Mouse (Mus musculus) heart, postnatal 4 days (tissue): ENCODE data around the gene Gabrr2. TPM values are rescaled to one million over a fixed set of nuclear protein-coding genes. Genes with fewer than 3 reads are reported as not detected.
"Not testable (repeated sequence)": the region's sequence is repeated elsewhere in the genome, so short reads cannot be mapped to it uniquely, and the experiment has no call there.

Experiments used
- DNase-seq: peaks from one replicate; pipeline ENCODE4 v3.0.0; 2021
- total RNA-seq, 2 experiments: library from RNA; stranded (reverse); gene quantifications; 2 replicates each; pipeline ENCODE4 v1.2.3; 2021

Gabrr2 gene
- total RNA-seq, 2 experiments from 2014 or later, result not detected

GRCm38 (mm10) chr4:33070326-33070725, 7.5 kb downstream of the Gabrr2 start:
- no peak for DNase-seq

- no peak for DNase-seq
Measured at GRCm38 (mm10) chr4:33071337-33071736, 8.5 kb downstream of the Gabrr2 start.

GRCm38 (mm10) chr4:33072526-33073161, 9.8 kb downstream of the Gabrr2 start:
- no peak for DNase-seq

- DNase-seq, result no peak
Measured at GRCm38 (mm10) chr4:33074406-33074805, 11.6 kb downstream of the Gabrr2 start.

GRCm38 (mm10) chr4:33074851-33075250, 12.1 kb downstream of the Gabrr2 start:
- no peak for DNase-seq

- DNase-seq, result no peak
Measured at GRCm38 (mm10) chr4:33075776-33076524, 13.2 kb downstream of the Gabrr2 start.

GRCm38 (mm10) chr4:33077161-33077560, 14.4 kb downstream of the Gabrr2 start:
- DNase-seq, result no peak

GRCm38 (mm10) chr4:33077724-33078123, 14.9 kb downstream of the Gabrr2 start:
- DNase-seq, result no peak

- DNase-seq, result no peak
Measured at GRCm38 (mm10) chr4:33078492-33078891, 15.7 kb downstream of the Gabrr2 start.

- no peak for DNase-seq
Measured at GRCm38 (mm10) chr4:33099118-33099694, 36.4 kb downstream of the Gabrr2 start.

GRCm38 (mm10) chr4:33109720-33110458, 47.1 kb downstream of the Gabrr2 start:
- DNase-seq, result no peak

- DNase-seq, result no peak
Measured at GRCm38 (mm10) chr4:33110845-33111244, 48.0 kb downstream of the Gabrr2 start.

GRCm38 (mm10) chr4:33111358-33111757, 48.6 kb downstream of the Gabrr2 start:
- DNase-seq, result no peak

GRCm38 (mm10) chr4:33112866-33113265, 50.1 kb downstream of the Gabrr2 start:
- DNase-seq, result not testable (repeated sequence)

- DNase-seq, result peak; percentile 86
Measured at GRCm38 (mm10) chr4:33119118-33119517, 56.3 kb downstream of the Gabrr2 start.

- DNase-seq, result peak; percentile 54
Measured at GRCm38 (mm10) chr4:33124493-33124892, 61.7 kb downstream of the Gabrr2 start.

GRCm38 (mm10) chr4:33125409-33126084, 62.7 kb downstream of the Gabrr2 start:
- DNase-seq, result peak; percentile 27

GRCm38 (mm10) chr4:33132221-33132620, 69.4 kb downstream of the Gabrr2 start, which contains the start of gene Gabrr1:
Gabrr1 (plus strand) TSS chr4:33132521.
- DNase-seq, result no peak
